Mouse (Mus musculus): ENCODE data around the gene Ubxn11. TPM values are rescaled to one million over a fixed set of nuclear protein-coding genes. Genes with fewer than 3 reads are reported as not detected.

The Ubxn11 gene
- total and polyA plus RNA-seq, 2 experiments: 0.09 to 0.66 TPM

GRCm38 (mm10) chr4:134067833-134068544 lies 34.4 kb upstream of the Ubxn11 start:
- no peaks in the 10 kb centered on the region for H3K79me2 ChIP-seq (ENCODE audit: control insufficient read depth, insufficient read depth, low read length)
- no peak overlapping the region for H3K27ac ChIP-seq (replicated peaks; ENCODE audit: insufficient read depth, low read depth, low read length)
- H3K4me1 ChIP-seq (ENCODE audit: control insufficient read depth, insufficient read depth, low read length): no peaks in the 10 kb centered on the region
- H3K36me3 ChIP-seq (ENCODE audit: control insufficient read depth, insufficient read depth, low read length): no peaks in the 10 kb centered on the region
- TF ChIP-seq CTCF (IDR thresholded peaks at IDR 0.05; ENCODE audit: low read depth, low read length) (no peak), POLR2A (IDR thresholded peaks at IDR 0.05; ENCODE audit: extremely low read depth, insufficient read depth, low read length) (no peak)
- no peak for DNase-seq (ENCODE audit: extremely low read depth, low read depth, low spot score)
- 82% methylated on average over 7 of the region's 7 CpGs for WGBS
- no peak overlapping the region for H3K9ac ChIP-seq (ENCODE audit: low read depth, low read length)
- no peak overlapping the region for H3K4me3 ChIP-seq (ENCODE audit: insufficient read depth, low read depth, low read length)
- H3K27me3 ChIP-seq (ENCODE audit: control insufficient read depth, insufficient read depth, low read length): no peaks in the 10 kb centered on the region

GRCm38 (mm10) chr4:134068793-134069580 lies 33.4 kb upstream of the Ubxn11 start:
- Histone ChIP-seq H3K79me2 (ENCODE audit: control insufficient read depth, insufficient read depth, low read length) (no peaks in the 10 kb centered on the region), H3K27me3 (ENCODE audit: control insufficient read depth, insufficient read depth, low read length) (no peaks in the 10 kb centered on the region), H3K27ac (replicated peaks; ENCODE audit: insufficient read depth, low read depth, low read length) (no peak overlapping the region), H3K4me1 (ENCODE audit: control insufficient read depth, insufficient read depth, low read length) (no peaks in the 10 kb centered on the region), H3K36me3 (ENCODE audit: control insufficient read depth, insufficient read depth, low read length) (no peaks in the 10 kb centered on the region), H3K9ac (ENCODE audit: low read depth, low read length) (no peak overlapping the region), H3K4me3 (ENCODE audit: insufficient read depth, low read depth, low read length) (no peak overlapping the region)
- WGBS: 72% methylated on average over 4 of the region's 4 CpGs
- no peak for DNase-seq (ENCODE audit: extremely low read depth, low read depth, low spot score)
- TF ChIP-seq CTCF (IDR thresholded peaks at IDR 0.05; ENCODE audit: low read depth, low read length) (no peak), POLR2A (IDR thresholded peaks at IDR 0.05; ENCODE audit: extremely low read depth, insufficient read depth, low read length) (no peak)

GRCm38 (mm10) chr4:134078694-134079093 lies 23.7 kb upstream of the Ubxn11 start:
- H3K79me2 ChIP-seq (ENCODE audit: control insufficient read depth, insufficient read depth, low read length): no peaks in the 10 kb centered on the region
- H3K27ac ChIP-seq (replicated peaks; ENCODE audit: insufficient read depth, low read depth, low read length): no peak overlapping the region
- no peaks in the 10 kb centered on the region for H3K36me3 ChIP-seq (ENCODE audit: control insufficient read depth, insufficient read depth, low read length)
- H3K9ac ChIP-seq (ENCODE audit: low read depth, low read length): no peak overlapping the region
- H3K27me3 ChIP-seq (ENCODE audit: control insufficient read depth, insufficient read depth, low read length): peaks cover 3% of the 10 kb centered on the region; the same call in 1 of the 2 replicates
- TF ChIP-seq CTCF (IDR thresholded peaks at IDR 0.05; ENCODE audit: low read depth, low read length): peak; percentile 48
- TF ChIP-seq POLR2A (IDR thresholded peaks at IDR 0.05; ENCODE audit: extremely low read depth, insufficient read depth, low read length): no peak
- H3K4me3 ChIP-seq (ENCODE audit: insufficient read depth, low read depth, low read length): no peak overlapping the region
- H3K4me1 ChIP-seq (ENCODE audit: control insufficient read depth, insufficient read depth, low read length): no peaks in the 10 kb centered on the region
- DNase-seq (ENCODE audit: extremely low read depth, low read depth, low spot score): no peak
- WGBS: 47% methylated on average over 3 of the region's 3 CpGs

DNA sequence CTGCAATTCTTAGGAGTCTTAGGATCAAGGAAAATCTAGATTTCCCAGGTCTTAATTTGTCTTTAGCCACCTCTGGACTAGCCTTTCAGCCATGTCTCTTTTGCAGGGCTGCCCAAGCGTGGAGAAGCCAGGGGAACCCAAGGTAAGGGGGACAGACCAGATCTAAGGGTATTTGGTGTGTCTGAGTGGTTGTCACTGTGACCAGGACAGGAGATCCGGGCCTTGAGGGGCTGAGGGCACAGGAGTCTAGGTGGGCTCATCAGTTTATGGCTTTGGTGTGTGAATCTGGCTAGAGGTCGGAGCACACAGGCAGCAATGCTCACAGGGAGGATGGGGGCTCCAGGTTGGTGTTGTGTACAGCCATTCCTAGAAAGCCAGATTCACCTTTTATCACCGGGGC lies 21.7 kb upstream of the Ubxn11 start:
- Histone ChIP-seq H3K4me1 (ENCODE audit: control insufficient read depth, insufficient read depth, low read length) (no peaks in the 10 kb centered on the region), H3K36me3 (ENCODE audit: control insufficient read depth, insufficient read depth, low read length) (no peaks in the 10 kb centered on the region), H3K4me3 (ENCODE audit: insufficient read depth, low read depth, low read length) (no peak overlapping the region), H3K27ac (replicated peaks; ENCODE audit: insufficient read depth, low read depth, low read length) (no peak overlapping the region), H3K79me2 (ENCODE audit: control insufficient read depth, insufficient read depth, low read length) (no peaks in the 10 kb centered on the region), H3K27me3 (ENCODE audit: control insufficient read depth, insufficient read depth, low read length) (peaks cover 3% of the 10 kb centered on the region; the same call in 1 of the 2 replicates), H3K9ac (ENCODE audit: low read depth, low read length) (no peak overlapping the region)
- no peak for DNase-seq (ENCODE audit: extremely low read depth, low read depth, low spot score)
- 90% methylated on average over 4 of the region's 4 CpGs for WGBS
- TF ChIP-seq CTCF (IDR thresholded peaks at IDR 0.05; ENCODE audit: low read depth, low read length): no peak
- TF ChIP-seq POLR2A (IDR thresholded peaks at IDR 0.05; ENCODE audit: extremely low read depth, insufficient read depth, low read length): no peak

DNA sequence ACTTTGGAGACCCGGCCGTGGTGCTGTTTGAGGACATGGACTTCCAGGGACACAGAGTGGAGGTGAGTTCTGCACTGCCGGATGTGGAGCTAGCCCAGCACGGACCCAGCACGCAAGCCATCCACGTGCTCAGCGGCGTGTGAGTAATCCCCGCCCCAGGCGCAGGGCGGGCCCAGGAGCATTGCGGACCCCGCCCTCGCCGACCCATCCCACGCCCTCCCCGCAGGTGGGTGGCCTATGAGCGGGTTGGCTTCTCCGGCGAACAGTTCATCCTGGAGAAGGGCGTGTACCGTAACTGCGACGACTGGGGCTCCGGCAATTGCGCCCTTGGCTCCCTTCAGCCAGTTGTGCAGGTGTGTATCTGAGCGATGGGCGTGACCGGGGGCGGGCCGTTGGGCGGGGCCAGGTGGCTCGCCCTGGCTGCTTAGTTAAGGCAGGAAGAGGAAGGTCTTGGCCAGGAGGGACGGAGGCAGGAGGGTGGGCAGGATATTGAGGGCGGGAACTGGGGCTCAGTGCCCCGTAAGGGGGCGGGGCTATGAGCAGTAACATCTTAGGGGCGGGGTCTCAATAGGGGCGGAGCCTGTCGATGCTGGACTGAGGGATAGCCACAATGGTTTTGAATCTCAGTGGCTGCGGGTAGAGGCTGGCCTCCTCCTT lies 20.5 kb upstream of the Ubxn11 start:
- Histone ChIP-seq H3K9ac (ENCODE audit: low read depth, low read length) (no peak overlapping the region), H3K36me3 (ENCODE audit: control insufficient read depth, insufficient read depth, low read length) (no peaks in the 10 kb centered on the region), H3K79me2 (ENCODE audit: control insufficient read depth, insufficient read depth, low read length) (no peaks in the 10 kb centered on the region), H3K27ac (replicated peaks; ENCODE audit: insufficient read depth, low read depth, low read length) (no peak overlapping the region), H3K4me3 (ENCODE audit: insufficient read depth, low read depth, low read length) (peak overlapping the region; percentile 37; the same call in 1 of the 2 replicates), H3K27me3 (ENCODE audit: control insufficient read depth, insufficient read depth, low read length) (peaks cover 3% of the 10 kb centered on the region; the same call in 1 of the 2 replicates), H3K4me1 (ENCODE audit: control insufficient read depth, insufficient read depth, low read length) (no peaks in the 10 kb centered on the region)
- 3% methylated on average over 40 of the region's 41 CpGs for WGBS
- DNase-seq (ENCODE audit: extremely low read depth, low read depth, low spot score): no peak
- TF ChIP-seq CTCF (IDR thresholded peaks at IDR 0.05; ENCODE audit: low read depth, low read length): no peak
